Mouse (Mus musculus): ENCODE data around the gene Lsamp. TPM values are rescaled to one million over a fixed set of nuclear protein-coding genes. Genes with fewer than 3 reads are reported as not detected.

Lsamp gene
- total RNA-seq, 1 experiment = not detected

- Histone ChIP-seq H3K4me3 (ENCODE audit: insufficient read depth in 1 of 2, low read depth in 1 of 2, low read length in 2 of 2, poor library complexity in 1 of 2, severe bottlenecking in 1 of 2) (no peak overlapping the region), H3K4me1 (ENCODE audit: control insufficient read depth in 2 of 2, insufficient read depth in 2 of 2, low read length in 2 of 2, poor library complexity in 1 of 2) (no peaks in the 10 kb centered on the region), H3K27ac (ENCODE audit: insufficient read depth, low read depth, low read length, poor library complexity, severe bottlenecking) (no peak overlapping the region), H3K9ac (ENCODE audit: insufficient read depth, low read depth, low read length, poor library complexity, severe bottlenecking) (no peak overlapping the region), H3K36me3 (ENCODE audit: control insufficient read depth, insufficient read depth, low read length, poor library complexity, severe bottlenecking) (no peaks in the 10 kb centered on the region), H3K9me3 (ENCODE audit: control insufficient read depth, insufficient read depth, low read depth, low read length) (no peaks in the 10 kb centered on the region)
- DNase-seq (ENCODE audit: low read depth, low spot score) = no peak
- no peak for TF ChIP-seq ZNF384 (IDR thresholded peaks at IDR 0.05; ENCODE audit: low read depth, low read length)
- TF ChIP-seq CHD2 (IDR thresholded peaks at IDR 0.05; ENCODE audit: low read depth, low read length) = no peak
- no peak for TF ChIP-seq HCFC1 (IDR thresholded peaks at IDR 0.05; ENCODE audit: borderline replicate concordance, insufficient read depth, low read length)
- TF ChIP-seq MAFK (IDR thresholded peaks at IDR 0.05; ENCODE audit: insufficient read depth, low read depth, low read length) = no peak
- TF ChIP-seq ZC3H11A (IDR thresholded peaks at IDR 0.05; ENCODE audit: borderline replicate concordance, low read depth, low read length) = no peak
- in situ Hi-C loops (cut with MboI; ENCODE audit: low sequenced_read_pairs in 2 of 2, unreplicated experiment in 2 of 2) = no loop called here
Observed at GRCm38 (mm10) chr16:41941591-41942315, 1957.6 kb downstream of the Lsamp start.

GRCm38 (mm10) chr16:41957811-41958210 lies 1973.7 kb downstream of the Lsamp start:
- in situ Hi-C loops (cut with MboI; ENCODE audit: low sequenced_read_pairs in 2 of 2, unreplicated experiment in 2 of 2) = no loop called here
- Histone ChIP-seq H3K27ac (ENCODE audit: insufficient read depth, low read depth, low read length, poor library complexity, severe bottlenecking) (no peak overlapping the region), H3K4me3 (ENCODE audit: insufficient read depth in 1 of 2, low read depth in 1 of 2, low read length in 2 of 2, poor library complexity in 1 of 2, severe bottlenecking in 1 of 2) (no peak overlapping the region), H3K9me3 (ENCODE audit: control insufficient read depth, insufficient read depth, low read depth, low read length) (no peaks in the 10 kb centered on the region), H3K36me3 (ENCODE audit: control insufficient read depth, insufficient read depth, low read length, poor library complexity, severe bottlenecking) (no peaks in the 10 kb centered on the region), H3K4me1 (ENCODE audit: control insufficient read depth in 2 of 2, insufficient read depth in 2 of 2, low read length in 2 of 2, poor library complexity in 1 of 2) (no peaks in the 10 kb centered on the region), H3K9ac (ENCODE audit: insufficient read depth, low read depth, low read length, poor library complexity, severe bottlenecking) (no peak overlapping the region)
- no peak for DNase-seq (ENCODE audit: low read depth, low spot score)
- TF ChIP-seq ZC3H11A (IDR thresholded peaks at IDR 0.05; ENCODE audit: borderline replicate concordance, low read depth, low read length) = no peak
- TF ChIP-seq ZNF384 (IDR thresholded peaks at IDR 0.05; ENCODE audit: low read depth, low read length) = no peak
- TF ChIP-seq CHD2 (IDR thresholded peaks at IDR 0.05; ENCODE audit: low read depth, low read length) = no peak
- no peak for TF ChIP-seq MAFK (IDR thresholded peaks at IDR 0.05; ENCODE audit: insufficient read depth, low read depth, low read length)
- TF ChIP-seq HCFC1 (IDR thresholded peaks at IDR 0.05; ENCODE audit: borderline replicate concordance, insufficient read depth, low read length) = no peak

- no peaks in the 10 kb centered on the region for H3K9me3 ChIP-seq (ENCODE audit: control insufficient read depth, insufficient read depth, low read depth, low read length)
- H3K36me3 ChIP-seq (ENCODE audit: control insufficient read depth, insufficient read depth, low read length, poor library complexity, severe bottlenecking) = no peaks in the 10 kb centered on the region
- in situ Hi-C loops (cut with MboI; ENCODE audit: low sequenced_read_pairs in 2 of 2, unreplicated experiment in 2 of 2) = no loop called here
- DNase-seq (ENCODE audit: low read depth, low spot score) = no peak
- TF ChIP-seq CHD2 (IDR thresholded peaks at IDR 0.05; ENCODE audit: low read depth, low read length) (no peak), HCFC1 (IDR thresholded peaks at IDR 0.05; ENCODE audit: borderline replicate concordance, insufficient read depth, low read length) (no peak), ZNF384 (IDR thresholded peaks at IDR 0.05; ENCODE audit: low read depth, low read length) (no peak), ZC3H11A (IDR thresholded peaks at IDR 0.05; ENCODE audit: borderline replicate concordance, low read depth, low read length) (no peak), MAFK (IDR thresholded peaks at IDR 0.05; ENCODE audit: insufficient read depth, low read depth, low read length) (no peak)
- H3K4me1 ChIP-seq (ENCODE audit: control insufficient read depth in 2 of 2, insufficient read depth in 2 of 2, low read length in 2 of 2, poor library complexity in 1 of 2) = no peaks in the 10 kb centered on the region
- no peak overlapping the region for H3K9ac ChIP-seq (ENCODE audit: insufficient read depth, low read depth, low read length, poor library complexity, severe bottlenecking)
- H3K4me3 ChIP-seq (ENCODE audit: insufficient read depth in 1 of 2, low read depth in 1 of 2, low read length in 2 of 2, poor library complexity in 1 of 2, severe bottlenecking in 1 of 2) = no peak overlapping the region
- no peak overlapping the region for H3K27ac ChIP-seq (ENCODE audit: insufficient read depth, low read depth, low read length, poor library complexity, severe bottlenecking)
Observed at GRCm38 (mm10) chr16:41965636-41966035, 1981.5 kb downstream of the Lsamp start.

DNA sequence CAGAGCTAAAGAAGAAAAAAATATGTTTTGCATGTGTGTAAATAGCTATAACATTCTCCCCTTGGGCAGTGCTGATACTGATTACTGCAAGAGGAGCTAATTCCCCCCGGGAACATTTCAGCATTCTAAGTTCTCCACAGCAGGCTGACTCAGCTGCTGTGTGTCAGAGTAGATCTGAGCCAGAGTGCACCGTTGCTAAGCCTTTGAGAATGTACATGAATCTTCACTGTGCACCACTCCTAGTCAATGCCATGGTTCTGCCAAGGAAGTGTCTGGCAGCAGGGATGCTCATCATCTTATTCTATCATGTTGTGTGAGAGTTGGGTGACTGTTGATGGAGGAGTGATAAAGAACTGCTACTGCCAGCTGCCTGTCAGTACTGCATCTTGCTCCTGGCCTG lies 1985.1 kb downstream of the Lsamp start:
- Histone ChIP-seq H3K36me3 (ENCODE audit: control insufficient read depth, insufficient read depth, low read length, poor library complexity, severe bottlenecking) (no peaks in the 10 kb centered on the region), H3K4me3 (ENCODE audit: insufficient read depth in 1 of 2, low read depth in 1 of 2, low read length in 2 of 2, poor library complexity in 1 of 2, severe bottlenecking in 1 of 2) (no peak overlapping the region), H3K4me1 (ENCODE audit: control insufficient read depth in 2 of 2, insufficient read depth in 2 of 2, low read length in 2 of 2, poor library complexity in 1 of 2) (no peaks in the 10 kb centered on the region), H3K27ac (ENCODE audit: insufficient read depth, low read depth, low read length, poor library complexity, severe bottlenecking) (no peak overlapping the region), H3K9me3 (ENCODE audit: control insufficient read depth, insufficient read depth, low read depth, low read length) (no peaks in the 10 kb centered on the region), H3K9ac (ENCODE audit: insufficient read depth, low read depth, low read length, poor library complexity, severe bottlenecking) (no peak overlapping the region)
- no peak for DNase-seq (ENCODE audit: low read depth, low spot score)
- in situ Hi-C loops (cut with MboI; ENCODE audit: low sequenced_read_pairs in 2 of 2, unreplicated experiment in 2 of 2) = no loop called here
- TF ChIP-seq ZC3H11A (IDR thresholded peaks at IDR 0.05; ENCODE audit: borderline replicate concordance, low read depth, low read length) = no peak
